Mouse (Mus musculus): ENCODE data around the gene Acp6. TPM values are rescaled to one million over a fixed set of nuclear protein-coding genes. Genes with fewer than 3 reads are reported as not detected.

Acp6 gene
- total RNA-seq, 2 experiments from 2014 or later, result 23.5 to 27.0 TPM

GRCm38 (mm10) chr3:97201943-97202342 is 43.4 kb downstream of the Acp6 start:
- TF ChIP-seq CTCF (IDR thresholded peaks at IDR 0.05), result peak; percentile 95
- H3K27ac ChIP-seq, result no peak overlapping the region
- H3K4me3 ChIP-seq, result no peak overlapping the region
- peak; percentile 69 for DNase-seq
- intact Hi-C loops (cut with DNase I), result loop anchor here (1.0 kb wide), 1 partner anchor 137 kb away; no protein-coding TSS in a partner anchor

- Histone ChIP-seq H3K27ac (peak overlapping the region; percentile 28), H3K4me3 (0 out of 2 replicates have a peak overlapping the region, but pooled peaks have one; percentile 21)
- intact Hi-C loops (cut with DNase I), result no loop called here
- DNase-seq, result no peak
- no peak for TF ChIP-seq CTCF (IDR thresholded peaks at IDR 0.05)
Measured at GRCm38 (mm10) chr3:97203880-97204279, 45.3 kb downstream of the Acp6 start.

GRCm38 (mm10) chr3:97206521-97206920 is 47.9 kb downstream of the Acp6 start:
- no peak for TF ChIP-seq CTCF (IDR thresholded peaks at IDR 0.05)
- DNase-seq, result no peak
- intact Hi-C loops (cut with DNase I), result no loop called here
- no peak overlapping the region for H3K27ac ChIP-seq
- no peak overlapping the region for H3K4me3 ChIP-seq

- Histone ChIP-seq H3K27ac (no peak overlapping the region), H3K4me3 (no peak overlapping the region)
- DNase-seq, result peak; percentile 37
- no peak for TF ChIP-seq CTCF (IDR thresholded peaks at IDR 0.05)
- intact Hi-C loops (cut with DNase I), result no loop called here
Measured at GRCm38 (mm10) chr3:97209351-97209750, 50.8 kb downstream of the Acp6 start.

- H3K4me3 ChIP-seq, result no peak overlapping the region
- H3K27ac ChIP-seq, result no peak overlapping the region
- no peak for DNase-seq
- TF ChIP-seq CTCF (IDR thresholded peaks at IDR 0.05), result no peak
- intact Hi-C loops (cut with DNase I), result no loop called here
Measured at GRCm38 (mm10) chr3:97211177-97211576, 52.6 kb downstream of the Acp6 start.

GRCm38 (mm10) chr3:97213871-97214270 is 55.3 kb downstream of the Acp6 start:
- intact Hi-C loops (cut with DNase I), result no loop called here
- Histone ChIP-seq H3K27ac (no peak overlapping the region), H3K4me3 (no peak overlapping the region)
- no peak for TF ChIP-seq CTCF (IDR thresholded peaks at IDR 0.05)
- DNase-seq, result no peak

GRCm38 (mm10) chr3:97214439-97214838 is 55.9 kb downstream of the Acp6 start:
- no peak for TF ChIP-seq CTCF (IDR thresholded peaks at IDR 0.05)
- intact Hi-C loops (cut with DNase I), result no loop called here
- no peak for DNase-seq
- Histone ChIP-seq H3K27ac (no peak overlapping the region), H3K4me3 (no peak overlapping the region)

- Histone ChIP-seq H3K4me3 (no peak overlapping the region), H3K27ac (no peak overlapping the region)
- no peak for TF ChIP-seq CTCF (IDR thresholded peaks at IDR 0.05)
- intact Hi-C loops (cut with DNase I), result no loop called here
- DNase-seq, result no peak
Measured at GRCm38 (mm10) chr3:97215526-97215925, 56.9 kb downstream of the Acp6 start.

- no peak overlapping the region for H3K27ac ChIP-seq
- DNase-seq, result no peak
- H3K4me3 ChIP-seq, result no peak overlapping the region
- intact Hi-C loops (cut with DNase I), result no loop called here
- no peak for TF ChIP-seq CTCF (IDR thresholded peaks at IDR 0.05)
Measured at GRCm38 (mm10) chr3:97223261-97223660, 64.7 kb downstream of the Acp6 start.

- Histone ChIP-seq H3K27ac (no peak overlapping the region), H3K4me3 (no peak overlapping the region)
- no peak for TF ChIP-seq CTCF (IDR thresholded peaks at IDR 0.05)
- no peak for DNase-seq
- intact Hi-C loops (cut with DNase I), result loop anchor here (5.0 kb wide), 1 partner anchor 68 kb away; the partner anchor contains the start of gene Acp6
Measured at GRCm38 (mm10) chr3:97225231-97225630, 66.7 kb downstream of the Acp6 start.

GRCm38 (mm10) chr3:97226719-97227118 is 68.1 kb downstream of the Acp6 start:
- DNase-seq, result no peak
- peak overlapping the region; percentile 95 for H3K4me3 ChIP-seq
- intact Hi-C loops (cut with DNase I), result loop anchor here (1.0 to 5.0 kb wide), 2 partner anchors 69 to 71 kb away; partner anchors contain the start of genes Acp6 and Bcl9
- no peak for TF ChIP-seq CTCF (IDR thresholded peaks at IDR 0.05)
- peak overlapping the region; percentile 93 for H3K27ac ChIP-seq

Other genes starting within 250 kb of the Acp6 start
- not detected for gene Gja8, start 232.8 kb upstream of the Acp6 start, total RNA-seq (2021)
- 1 to 10 TPM; 3.0 to 3.9 TPM for gene Bcl9, start 139.1 kb downstream of the Acp6 start, total RNA-seq (2021)